ENCODE assay signal across 16 mouse cellular contexts in genomic region chr3:137343446-137343845, GRCm38 (mm10). TPM values are rescaled to one million over a fixed set of nuclear protein-coding genes. Genes with fewer than 3 reads are reported as not detected.
DNase-seq lines count a peak whose midpoint lies in the region; ATAC-seq and TF ChIP-seq lines count a peak whose summit lies in the region.
"Had no signal": no experiment of that assay in that cellular context is flagged by ENCODE, and none has a peak within 500 bp of the region (broad histone marks: within the 10 kb centered on the region; RNA-seq: fewer than 3 reads in every experiment).

No protein-coding gene starts in this region.

- H3K4me1 ChIP-seq in heart, embryonic 14.5 days (ENCODE audit: control insufficient read depth in 2 of 2, insufficient read depth in 2 of 2, low read length in 2 of 2), result no peaks in the 10 kb centered on the region
- H3K4me1 ChIP-seq in lung, postnatal 0 days (ENCODE audit: insufficient read depth, low read depth, low read length), result no peaks in the 10 kb centered on the region
- H3K4me1 ChIP-seq: embryonic facial prominence, embryonic 15.5 days; midbrain, embryonic 15.5 days had no signal

- peak overlapping the region in 1 of 2 experiments; percentile 13; a peak in 2 of 4 replicates for H3K4me3 ChIP-seq in heart, embryonic 14.5 days (ENCODE audit: control insufficient read depth in 1 of 2, insufficient read depth in 1 of 2, low read depth in 1 of 2, low read length in 2 of 2)
- no peak overlapping the region for H3K4me3 ChIP-seq in lung, postnatal 0 days (ENCODE audit: low read depth, low read length)
- H3K4me3 ChIP-seq: embryonic facial prominence, embryonic 15.5 days; midbrain, embryonic 15.5 days; myocyte had no signal

- intact Hi-C loops in heart, postnatal 14 days (cut with DNase I), result no loop called here

- DNase-seq in adrenal gland, postnatal 36 days, result peak; percentile 12 to 18
- DNase-seq in adrenal gland, postnatal 10 days, result no peak
- DNase-seq in heart, postnatal 14 days, result no peak
- no peak for DNase-seq in lung, postnatal 0 days (ENCODE audit: low spot score)
- no peak for DNase-seq in lung, postnatal 10 days
- DNase-seq in spleen, postnatal 4 days (ENCODE audit: low spot score in 2 of 2), result no peak
- DNase-seq: cerebellum, adult 18-20 months; cerebellum, postnatal 36 days; spleen, adult 18-20 months; thymus, postnatal 36 days had no signal

- H3K27ac ChIP-seq in heart, embryonic 14.5 days (replicated peaks in 1 of 2; ENCODE audit: control insufficient read depth in 1 of 2, insufficient read depth in 1 of 2, low read depth in 2 of 2, low read length in 2 of 2), result no peak overlapping the region
- H3K27ac ChIP-seq in lung, postnatal 0 days (ENCODE audit: low read length), result no peak overlapping the region
- H3K27ac ChIP-seq: embryonic facial prominence, embryonic 15.5 days; liver, embryonic 14.5 days; midbrain, embryonic 15.5 days had no signal

- WGBS in heart, embryonic 14.5 days, result 51% methylated on average over 5 of the region's 5 CpGs
- WGBS in lung, postnatal 0 days, result 50% methylated on average over 4 of the region's 5 CpGs

- no peaks in the 10 kb centered on the region for H3K27me3 ChIP-seq in heart, embryonic 14.5 days (ENCODE audit: control insufficient read depth, insufficient read depth, low read length)
- no peaks in the 10 kb centered on the region for H3K27me3 ChIP-seq in lung, postnatal 0 days (replicated peaks; ENCODE audit: insufficient read depth, low read length)
- H3K27me3 ChIP-seq: embryonic facial prominence, embryonic 15.5 days; midbrain, embryonic 15.5 days had no signal

- no peak overlapping the region for H3K9ac ChIP-seq in heart, embryonic 14.5 days (ENCODE audit: low read length)
- H3K9ac ChIP-seq in lung, postnatal 0 days (replicated peaks; ENCODE audit: low read depth), result no peak overlapping the region
- H3K9ac ChIP-seq: embryonic facial prominence, embryonic 15.5 days; liver, embryonic 14.5 days; midbrain, embryonic 15.5 days had no signal

- peak; percentile 50 for TF ChIP-seq EP300 in lung, postnatal 0 days (IDR thresholded peaks at IDR 0.05)

- TF ChIP-seq CTCF in lung, postnatal 0 days (IDR thresholded peaks at IDR 0.05), result no peak

- H3K4me2 ChIP-seq in heart, embryonic 14.5 days (ENCODE audit: low read length), result peak overlapping the region; percentile 30; the same call in 1 of the 2 replicates
- H3K4me2 ChIP-seq in lung, postnatal 0 days (replicated peaks; ENCODE audit: low read depth, low read length), result peak overlapping the region; percentile 8; the same call in 1 of the 2 replicates
- H3K4me2 ChIP-seq: embryonic facial prominence, embryonic 15.5 days; midbrain, embryonic 15.5 days had no signal

- H3K36me3 ChIP-seq in heart, embryonic 14.5 days (ENCODE audit: control insufficient read depth, insufficient read depth, low read length), result no peaks in the 10 kb centered on the region
- no peaks in the 10 kb centered on the region for H3K36me3 ChIP-seq in lung, postnatal 0 days (ENCODE audit: insufficient read depth, low read length)
- H3K36me3 ChIP-seq: embryonic facial prominence, embryonic 15.5 days; midbrain, embryonic 15.5 days had no signal

- H3K9me3 ChIP-seq in heart, embryonic 14.5 days (ENCODE audit: control insufficient read depth, low read length), result no peaks in the 10 kb centered on the region
- no peaks in the 10 kb centered on the region for H3K9me3 ChIP-seq in lung, postnatal 0 days (ENCODE audit: low read length)
- H3K9me3 ChIP-seq: embryonic facial prominence, embryonic 15.5 days; midbrain, embryonic 15.5 days had no signal

- no peak for ATAC-seq in heart, embryonic 14.5 days (ENCODE audit: insufficient number of reproducible peaks, insufficient read depth, low FRiP score, low read depth)
- peak; percentile 30; the same call in 1 of the 2 replicates for ATAC-seq in lung, postnatal 0 days
- ATAC-seq: forebrain, embryonic 16.5 days; midbrain, embryonic 15.5 days had no signal

RNA-seq across cellular contexts. Expression of gene Emcn, which starts 2.6 kb away (rescaled TPM):
- 100 to 1,000 TPM in 1 of 2 experiments, 10 to 100 TPM in 1; 93.7 to 143 TPM for total RNA-seq in adrenal gland, postnatal 36 days (2021)
- 10 to 100 TPM; 75.9 to 78.0 TPM for total RNA-seq in adrenal gland, postnatal 10 days (2021)
- polyA plus RNA-seq in heart, embryonic 14.5 days (2014; fragmentation: Nextera tagmentation; extraction: Ambion mirVana), result 71.8 and 81.9 TPM in 2 replicates
- 10 to 100 TPM; 56.2 to 56.3 TPM for total RNA-seq in heart, postnatal 14 days (2021)
- 105 and 115 TPM in 2 replicates for polyA plus RNA-seq in lung, postnatal 0 days (2015; fragmentation: Nextera tagmentation; extraction: Ambion mirVana)
- polyA plus RNA-seq: myocyte had no signal

Comparison
In these comparisons a context has a peak if more than half of its experiments do, and no peak if none do; other contexts are left out.
1. DNase-seq: peak in adrenal gland, postnatal 36 days (2 of 2); none in adrenal gland, postnatal 10 days (single experiment), heart, postnatal 14 days (0 of 2), lung, postnatal 0 days (single experiment), lung, postnatal 10 days (single experiment) and spleen, postnatal 4 days (0 of 2).